Mouse (Mus musculus) testis, adult 2 months (tissue): ENCODE data around the gene Aff4.

ENCODE experiments used
- CTCF ChIP-seq: fragments of 200-500 bp; IDR thresholded peaks from 2 replicates; pipeline ENCODE4 v1.5.1; 2012; ENCODE audit warnings: low read depth, mild to moderate bottlenecking, inconsistent platforms, low read length, moderate library complexity; ENCODE audit not compliant: control insufficient read depth, insufficient read depth, insufficient replicate concordance
- POLR2A ChIP-seq: fragments of 200-500 bp; IDR thresholded peaks from 2 replicates; pipeline ENCODE4 v1.6.1; 2012; ENCODE audit warnings: low read depth, mild to moderate bottlenecking, inconsistent platforms, low read length, moderate library complexity; ENCODE audit not compliant: control insufficient read depth

DNA sequence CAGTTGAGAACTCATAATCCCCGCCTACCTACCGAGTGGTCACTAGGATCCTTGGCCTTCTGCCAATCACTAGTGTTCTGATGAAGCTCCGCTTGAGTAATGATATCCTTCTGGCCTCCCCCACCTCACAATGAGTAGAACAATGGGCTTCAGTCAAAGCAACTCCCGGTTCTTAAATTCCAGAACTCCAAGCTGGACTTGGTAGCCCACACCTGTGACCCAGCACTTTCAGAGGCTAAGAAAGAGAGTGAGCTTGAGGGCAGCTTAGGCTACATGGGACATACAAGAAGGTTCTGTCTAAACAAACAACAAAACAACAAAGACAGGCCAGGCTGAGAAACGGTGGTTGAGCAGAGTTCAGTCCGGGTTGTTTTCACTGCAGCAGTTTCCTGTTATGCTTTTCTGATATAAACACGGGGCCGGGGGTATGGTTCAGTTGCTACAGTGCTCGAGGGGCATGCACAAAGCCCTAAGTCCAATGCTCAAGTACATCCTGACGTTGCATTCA, 43.0 kb upstream of the Aff4 start:
- TF ChIP-seq POLR2A (no peak), CTCF (no peak)
